Mouse (Mus musculus) MEL (cell line): ENCODE measurements around the gene Comt.

Experiments used
- CTCF ChIP-seq, 3 experiments: IDR thresholded peaks in 2 of 3; conservative IDR thresholded peaks in 1 of 3; 2 replicates each; pipeline ENCODE4 v1.5.1; 2011 to 2012; ENCODE audit warnings: low read length in 3 of 3, low read depth in 2 of 3, mild to moderate bottlenecking in 2 of 3, improper control_type of control experiment in 1 of 3, inconsistent platforms in 1 of 3, mixed read lengths in 1 of 3, moderate library complexity in 1 of 3; ENCODE audit not compliant: control insufficient read depth in 1 of 3, insufficient read depth in 1 of 3, poor library complexity in 1 of 3, severe bottlenecking in 1 of 3
- ELF1 ChIP-seq: IDR thresholded peaks from 2 replicates; pipeline ENCODE4 v1.6.1; 2014; ENCODE audit warnings: low read depth, mild to moderate bottlenecking, inconsistent platforms, low read length, improper control_type of control experiment, moderate library complexity
- EP300 ChIP-seq, 2 experiments: IDR thresholded peaks; 2 replicates each; pipeline ENCODE4 v1.6.1; 2011; ENCODE audit warnings: improper control_type of control experiment in 2 of 2, low read length in 2 of 2, low read depth in 1 of 2, mild to moderate bottlenecking in 1 of 2
- ETS1 ChIP-seq: IDR thresholded peaks from 2 replicates; pipeline ENCODE4 v1.6.1; 2012; ENCODE audit warnings: low read depth, mild to moderate bottlenecking, inconsistent platforms, low read length, improper control_type of control experiment, moderate library complexity
- GABPA ChIP-seq: IDR thresholded peaks from 2 replicates; pipeline ENCODE4 v1.6.1; 2012; ENCODE audit warnings: low read depth, mild to moderate bottlenecking, inconsistent platforms, low read length, improper control_type of control experiment, moderate library complexity
- HCFC1 ChIP-seq: IDR thresholded peaks from 2 replicates; pipeline ENCODE4 v1.6.1; 2012; ENCODE audit warnings: low read depth, mild to moderate bottlenecking, inconsistent platforms, low read length, improper control_type of control experiment, moderate library complexity
- JUND ChIP-seq: IDR thresholded peaks from 2 replicates; pipeline ENCODE4 v1.6.1; 2011; ENCODE audit warnings: low read depth, mild to moderate bottlenecking, improper control_type of control experiment, low read length
- KAT2A ChIP-seq: conservative IDR thresholded peaks from 2 replicates; pipeline ENCODE4 v1.6.1; 2012; ENCODE audit warnings: low read depth, low read length, improper control_type of control experiment, inconsistent platforms
- MAFK ChIP-seq: IDR thresholded peaks from 2 replicates; pipeline ENCODE4 v1.6.1; 2011; ENCODE audit warnings: low read depth, mild to moderate bottlenecking, low read length, improper control_type of control experiment, borderline replicate concordance
- NRF1 ChIP-seq: IDR thresholded peaks from 2 replicates; pipeline ENCODE4 v1.6.1; 2014; ENCODE audit warnings: low read depth, mild to moderate bottlenecking, inconsistent platforms, low read length, improper control_type of control experiment, moderate library complexity; ENCODE audit not compliant: poor library complexity, insufficient read depth, severe bottlenecking
- POLR2A ChIP-seq, 2 experiments: IDR thresholded peaks; 2 replicates each; pipeline ENCODE4 v1.6.1; 2011 to 2012; ENCODE audit warnings: low read length in 2 of 2, mild to moderate bottlenecking in 2 of 2, control low read depth in 1 of 2, improper control_type of control experiment in 1 of 2, low read depth in 1 of 2, moderate library complexity in 1 of 2; ENCODE audit not compliant: control insufficient read depth in 1 of 2, insufficient read depth in 1 of 2, poor library complexity in 1 of 2
- TAL1 ChIP-seq: IDR thresholded peaks from 2 replicates; pipeline ENCODE4 v1.6.1; 2012; ENCODE audit warnings: mild to moderate bottlenecking, inconsistent platforms, low read length, moderate library complexity, mixed read lengths
- UBTF ChIP-seq: IDR thresholded peaks from 2 replicates; pipeline ENCODE4 v1.6.1; 2012; ENCODE audit warnings: low read depth, mild to moderate bottlenecking, inconsistent platforms, low read length, improper control_type of control experiment, moderate library complexity, borderline replicate concordance; ENCODE audit not compliant: insufficient read depth
- USF1 ChIP-seq: IDR thresholded peaks from 2 replicates; pipeline ENCODE4 v1.6.1; 2014; ENCODE audit warnings: low read depth, mild to moderate bottlenecking, inconsistent platforms, low read length, improper control_type of control experiment, moderate library complexity

DNA sequence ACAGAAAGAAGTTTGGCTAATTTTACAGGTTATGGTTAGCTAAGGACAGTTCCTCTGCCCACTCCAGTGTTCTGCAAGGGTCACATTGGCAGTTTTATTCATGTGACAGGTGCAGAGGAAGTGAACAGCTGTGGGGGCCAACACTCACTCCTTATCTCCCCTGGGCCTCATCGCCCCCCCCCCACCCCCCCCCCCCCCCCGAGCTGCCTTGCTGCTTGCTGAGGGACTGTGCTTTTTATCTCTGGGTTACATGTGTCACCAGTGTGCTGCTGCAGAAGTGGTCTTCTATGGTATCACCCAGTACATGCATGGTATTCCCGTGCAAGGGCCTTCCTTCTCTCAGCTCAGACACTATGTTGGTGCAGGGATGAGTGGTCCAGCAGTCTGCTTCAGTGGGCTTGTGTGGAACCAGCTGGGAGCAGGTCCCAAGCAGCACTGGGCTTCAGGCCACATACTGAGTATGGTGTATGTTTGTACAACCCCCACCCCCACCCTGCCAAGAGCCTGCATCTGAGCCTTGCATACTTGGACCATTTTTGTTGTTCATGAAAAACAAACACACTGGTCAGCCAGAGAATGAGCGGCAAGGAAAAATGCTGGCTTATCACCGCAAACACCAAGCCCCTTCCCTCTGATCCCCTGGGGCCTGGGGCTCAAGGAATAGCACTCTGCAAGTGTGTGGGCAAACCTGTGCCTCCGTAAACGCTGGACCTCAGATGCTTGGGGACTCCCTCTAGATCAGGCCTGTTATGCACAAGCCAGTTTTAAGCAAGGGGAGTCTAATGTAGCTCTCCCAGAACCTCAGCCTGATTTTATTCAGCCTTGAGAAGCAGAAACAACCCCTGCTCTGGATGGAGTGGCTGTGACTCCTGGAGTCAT, 38.7 kb downstream of the Comt start:
- TF ChIP-seq MAFK = no peak
- TF ChIP-seq ELF1 = 0 out of 2 replicates have a peak, but pooled peaks have one; percentile 10
- peak; percentile 79 to 93 for TF ChIP-seq EP300 (IDR thresholded peaks at IDR 0.05; ENCODE audit: low read depth in 1 of 2, low read length in 2 of 2)
- peak; percentile 92 for TF ChIP-seq TAL1
- no peak; the same call in 1 of the 2 replicates for TF ChIP-seq KAT2A
- no peak for TF ChIP-seq HCFC1
- no peak for TF ChIP-seq CTCF (IDR thresholded peaks at IDR 0.05 in 2 of 3, conservative IDR thresholded peaks at IDR 0.05 in 1 of 3; ENCODE audit: control insufficient read depth in 1 of 3, insufficient read depth in 1 of 3, low read depth in 2 of 3, low read length in 3 of 3, poor library complexity in 1 of 3, severe bottlenecking in 1 of 3)
- TF ChIP-seq ETS1 = peak; percentile 94
- no peak for TF ChIP-seq GABPA
- TF ChIP-seq USF1 = peak; percentile 73; the same call in 1 of the 2 replicates
- TF ChIP-seq POLR2A (IDR thresholded peaks at IDR 0.05; ENCODE audit: control insufficient read depth in 1 of 2, insufficient read depth in 1 of 2, low read depth in 1 of 2, low read length in 2 of 2, poor library complexity in 1 of 2) = no peak
- no peak for TF ChIP-seq JUND
- no peak for TF ChIP-seq NRF1
- no peak for TF ChIP-seq UBTF
